Mouse (Mus musculus) megakaryocyte, embryonic 14.5 days (primary cell): ENCODE data around the gene Recql.

Experiments used
- FLI1 ChIP-seq: IDR thresholded peaks from 2 replicates; pipeline ENCODE4 v1.6.1; 2012; ENCODE audit warnings: low read length, inconsistent platforms, mixed read lengths
- GATA1 ChIP-seq: IDR thresholded peaks from 3 replicates; pipeline ENCODE4 v1.6.1; 2012; ENCODE audit warnings: mixed read lengths, low read length, inconsistent platforms, borderline replicate concordance

DNA sequence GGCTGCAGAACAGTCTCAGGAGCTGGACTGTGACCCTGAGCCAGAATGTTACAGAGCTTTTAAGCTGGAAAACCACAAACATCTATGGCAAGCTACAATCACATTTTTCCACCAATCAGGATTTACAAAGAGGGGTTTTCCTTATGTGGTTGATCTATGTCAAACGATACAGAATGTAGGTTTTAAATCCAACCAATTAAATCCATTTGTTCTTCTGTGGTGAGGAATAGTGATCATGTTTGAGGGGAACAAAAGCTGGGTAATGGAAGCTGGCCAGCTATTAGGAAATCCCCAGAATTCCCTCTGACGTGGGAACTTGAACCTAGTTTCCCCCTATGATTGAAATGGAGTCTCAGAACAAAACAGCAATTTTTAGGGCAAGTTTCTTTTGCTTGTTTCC lies 47.9 kb downstream of the Recql start:
- TF ChIP-seq GATA1: no peak
- TF ChIP-seq FLI1: no peak
